Mouse (Mus musculus) brain, embryonic 14.5 days (tissue): ENCODE measurements at regions not wholly inside any gene's neighbourhood (a gene's known extent, or its start where the extent isn't known, plus 50 kb on each side); places are given as distances from the start of the nearest gene placed in this dataset.

Source experiments
- CTCF ChIP-seq: fragments of 200-500 bp; IDR thresholded peaks from 2 replicates; pipeline ENCODE4 v1.5.1; 2012; ENCODE audit warnings: inconsistent platforms, mild to moderate bottlenecking, moderate library complexity, borderline replicate concordance; ENCODE audit not compliant: insufficient read depth, insufficient read length; ENCODE audit errors: extremely low read depth
- POLR2A ChIP-seq: fragments of 200-500 bp; IDR thresholded peaks from 2 replicates; pipeline ENCODE4 v1.6.1; 2012; ENCODE audit warnings: mild to moderate bottlenecking, inconsistent platforms, borderline replicate concordance; ENCODE audit not compliant: poor library complexity, insufficient read depth, insufficient read length, severe bottlenecking; ENCODE audit errors: extremely low read depth

DNA sequence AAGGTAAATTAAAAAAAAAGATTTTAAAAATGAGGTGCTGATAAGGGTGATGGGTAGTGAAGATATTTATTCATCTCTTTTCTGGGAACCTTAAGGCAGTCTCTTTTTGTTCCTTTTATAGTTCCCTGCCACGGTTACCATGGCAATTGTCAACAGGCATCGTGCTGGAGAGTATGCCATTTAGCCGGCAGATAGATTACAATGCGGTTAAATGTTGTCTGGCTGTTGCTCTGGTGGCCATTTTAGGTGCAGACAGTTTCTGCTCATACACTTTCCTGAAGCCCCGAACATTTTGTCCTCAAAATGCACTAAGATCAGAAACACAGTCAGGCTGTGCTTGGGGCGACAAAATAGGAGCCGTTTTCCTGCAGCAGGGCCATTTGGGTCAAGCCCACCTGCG is 81.8 kb downstream of the Zfp281 start:
- TF ChIP-seq CTCF (peak; percentile 4; the same call in 1 of the 2 replicates), POLR2A (no peak)
